Mouse (Mus musculus) neural tube, embryonic 14.5 days (tissue): ENCODE results near the gene Nckap1l. TPM values are rescaled to one million over a fixed set of nuclear protein-coding genes. Genes with fewer than 3 reads are reported as not detected.
A peak's percentile ranks its signal among the peaks of the same experiment; 100 is the strongest.

Source experiments
- ATAC-seq: fragments of 200-750 bp; cut with Nextera tagmentation; 2 replicates; pipeline ENCODE4 v1.8.0; 2017; ENCODE audit warnings: low read depth, mild to moderate bottlenecking, moderate TSS enrichment, moderate library complexity
- H3K27ac ChIP-seq: fragments of 300-500 bp; sonication (generic); 2 replicates; pipeline ENCODE4 v1.5.1; 2014; ENCODE audit warnings: low read depth, mild to moderate bottlenecking, control low read depth, low read length, moderate library complexity, mixed read lengths
- H3K27me3 ChIP-seq: fragments of 300-500 bp; sonication (generic); 2 replicates; pipeline ENCODE4 v1.6.1; 2014; ENCODE audit warnings: low read length; ENCODE audit not compliant: control insufficient read depth, insufficient read depth
- H3K36me3 ChIP-seq: fragments of 300-500 bp; sonication (generic); 2 replicates; pipeline ENCODE4 v1.6.1; 2014; ENCODE audit warnings: low read length, mixed read lengths; ENCODE audit not compliant: control insufficient read depth, insufficient read depth
- H3K4me1 ChIP-seq: fragments of 300-500 bp; sonication (generic); 2 replicates; pipeline ENCODE4 v1.6.1; 2014; ENCODE audit warnings: low read length; ENCODE audit not compliant: control insufficient read depth, insufficient read depth
- H3K4me2 ChIP-seq: fragments of 300-500 bp; sonication (generic); 2 replicates; pipeline ENCODE4 v1.6.1; 2014; ENCODE audit warnings: mild to moderate bottlenecking, low read depth, low read length, control low read depth
- H3K4me3 ChIP-seq: fragments of 300-500 bp; sonication (generic); 2 replicates; pipeline ENCODE4 v1.5.1; 2014; ENCODE audit warnings: low read depth, low read length, control low read depth, mixed read lengths
- H3K9ac ChIP-seq: fragments of 300-500 bp; sonication (generic); replicated peaks from 2 replicates; pipeline ENCODE4 v1.6.1; 2014; ENCODE audit warnings: low read depth, mild to moderate bottlenecking, control low read depth, low read length, mixed read lengths
- H3K9me3 ChIP-seq: fragments of 300-500 bp; sonication (generic); 2 replicates; pipeline ENCODE4 v1.6.1; 2016; ENCODE audit warnings: low read length; ENCODE audit not compliant: control insufficient read depth
- WGBS: fragments of 180-500 bp; shearing (Covaris S2); extraction: QIAGEN DNeasy Blood & Tissue Kit; methylation state at CpG from one replicate; pipeline ENCODE4 v1.1.7; 2014; 5-methylcytosine and 5-hydroxymethylcytosine counted together
- polyA plus RNA-seq: library from polyadenylated mRNA; unstranded; fragments of >200 nt; fragmentation: Nextera tagmentation; extraction: Ambion mirVana; gene quantifications from 2 replicates; pipeline ENCODE4 v1.2.1, GENCODE M21; 2014

Gene Nckap1l
- polyA plus RNA-seq, 1 experiment from 2014 or later, result 1.5 TPM

- Histone ChIP-seq H3K36me3 (no peaks in the 10 kb centered on the region), H3K4me3 (no peak overlapping the region), H3K4me1 (no peaks in the 10 kb centered on the region), H3K27ac (no peak overlapping the region), H3K27me3 (no peaks in the 10 kb centered on the region), H3K4me2 (no peak overlapping the region), H3K9me3 (no peaks in the 10 kb centered on the region), H3K9ac (no peak overlapping the region)
- ATAC-seq, result no peak
- 65% methylated on average over 3 of the region's 3 CpGs for WGBS
These were observed 18.7 kb downstream of the Nckap1l start for GRCm38 (mm10) chr15:103472265-103472664.

- no peak for ATAC-seq
These were observed 19.6 kb downstream of the Nckap1l start for GRCm38 (mm10) chr15:103473182-103473581.

GRCm38 (mm10) chr15:103473769-103474168 lies 20.2 kb downstream of the Nckap1l start:
- Histone ChIP-seq H3K4me1 (no peaks in the 10 kb centered on the region), H3K9ac (no peak overlapping the region), H3K9me3 (no peaks in the 10 kb centered on the region), H3K27ac (no peak overlapping the region), H3K4me3 (no peak overlapping the region), H3K27me3 (no peaks in the 10 kb centered on the region), H3K4me2 (no peak overlapping the region), H3K36me3 (no peaks in the 10 kb centered on the region)
- no peak for ATAC-seq
- 93% methylated on average over 5 of the region's 5 CpGs for WGBS

More at GRCm38 (mm10) chr15:103473182-103473581, 19.6 kb downstream of the Nckap1l start:
- Histone ChIP-seq H3K27ac (no peak overlapping the region), H3K27me3 (no peaks in the 10 kb centered on the region), H3K4me3 (no peak overlapping the region), H3K4me2 (no peak overlapping the region), H3K36me3 (no peaks in the 10 kb centered on the region), H3K9ac (no peak overlapping the region), H3K4me1 (no peaks in the 10 kb centered on the region), H3K9me3 (no peaks in the 10 kb centered on the region)
- 83% methylated on average over 7 of the region's 7 CpGs for WGBS

GRCm38 (mm10) chr15:103479080-103479606 lies 25.5 kb downstream of the Nckap1l start:
- H3K27me3 ChIP-seq, result no peaks in the 10 kb centered on the region
- H3K4me2 ChIP-seq, result no peak overlapping the region
- no peaks in the 10 kb centered on the region for H3K4me1 ChIP-seq
- ATAC-seq, result no peak
- 64% methylated on average over 1 of the region's 1 CpGs for WGBS
- H3K4me3 ChIP-seq, result no peak overlapping the region
- H3K9ac ChIP-seq, result no peak overlapping the region
- no peaks in the 10 kb centered on the region for H3K36me3 ChIP-seq
- no peak overlapping the region for H3K27ac ChIP-seq
- H3K9me3 ChIP-seq, result no peaks in the 10 kb centered on the region

- no peak for ATAC-seq
- Histone ChIP-seq H3K4me3 (no peak overlapping the region), H3K9me3 (no peaks in the 10 kb centered on the region), H3K27me3 (no peaks in the 10 kb centered on the region), H3K27ac (no peak overlapping the region), H3K9ac (no peak overlapping the region), H3K36me3 (no peaks in the 10 kb centered on the region), H3K4me2 (no peak overlapping the region), H3K4me1 (peaks cover 5% of the 10 kb centered on the region; the same call in 1 of the 2 replicates)
- WGBS, result 70% methylated on average over 2 of the region's 2 CpGs
These were observed 26.5 kb downstream of the Nckap1l start for GRCm38 (mm10) chr15:103480129-103480528.

- no peak overlapping the region for H3K27ac ChIP-seq
- ATAC-seq, result peak; percentile 87; the same call in 1 of the 2 replicates
- peaks cover 5% of the 10 kb centered on the region; the same call in 1 of the 2 replicates for H3K4me1 ChIP-seq
- 0% methylated on average over 1 of the region's 1 CpGs for WGBS
- H3K4me2 ChIP-seq, result no peak overlapping the region
- no peaks in the 10 kb centered on the region for H3K36me3 ChIP-seq
- no peak overlapping the region for H3K4me3 ChIP-seq
- no peak overlapping the region for H3K9ac ChIP-seq
- no peaks in the 10 kb centered on the region for H3K9me3 ChIP-seq
- no peaks in the 10 kb centered on the region for H3K27me3 ChIP-seq
These were observed 28.9 kb downstream of the Nckap1l start for GRCm38 (mm10) chr15:103482488-103482887.

GRCm38 (mm10) chr15:103484490-103484889 lies 30.9 kb downstream of the Nckap1l start:
- no peaks in the 10 kb centered on the region for H3K9me3 ChIP-seq
- H3K4me2 ChIP-seq, result no peak overlapping the region
- H3K27ac ChIP-seq, result no peak overlapping the region
- no peaks in the 10 kb centered on the region for H3K36me3 ChIP-seq
- H3K4me3 ChIP-seq, result no peak overlapping the region
- H3K9ac ChIP-seq, result no peak overlapping the region
- peaks cover 5% of the 10 kb centered on the region; the same call in 1 of the 2 replicates for H3K4me1 ChIP-seq
- WGBS, result 35% methylated on average over 2 of the region's 2 CpGs
- no peaks in the 10 kb centered on the region for H3K27me3 ChIP-seq
- no peak for ATAC-seq

GRCm38 (mm10) chr15:103485106-103485505 lies 31.5 kb downstream of the Nckap1l start:
- WGBS, result 40% methylated on average over 3 of the region's 3 CpGs
- H3K9me3 ChIP-seq, result no peaks in the 10 kb centered on the region
- H3K36me3 ChIP-seq, result no peaks in the 10 kb centered on the region
- no peaks in the 10 kb centered on the region for H3K27me3 ChIP-seq
- H3K27ac ChIP-seq, result no peak overlapping the region
- no peak overlapping the region for H3K9ac ChIP-seq
- peaks cover 5% of the 10 kb centered on the region; the same call in 1 of the 2 replicates for H3K4me1 ChIP-seq
- no peak overlapping the region for H3K4me2 ChIP-seq
- H3K4me3 ChIP-seq, result no peak overlapping the region
- no peak for ATAC-seq

GRCm38 (mm10) chr15:103486658-103487057 lies 33.1 kb downstream of the Nckap1l start:
- H3K27ac ChIP-seq, result no peak overlapping the region
- H3K4me3 ChIP-seq, result no peak overlapping the region
- H3K4me1 ChIP-seq, result peaks cover 5% of the 10 kb centered on the region; the same call in 1 of the 2 replicates
- WGBS, result 65% methylated on average over 1 of the region's 1 CpGs
- no peaks in the 10 kb centered on the region for H3K27me3 ChIP-seq
- no peak overlapping the region for H3K9ac ChIP-seq
- H3K9me3 ChIP-seq, result no peaks in the 10 kb centered on the region
- no peaks in the 10 kb centered on the region for H3K36me3 ChIP-seq
- no peak for ATAC-seq
- no peak overlapping the region for H3K4me2 ChIP-seq
